Comparison of ENCODE assay signal across 8 mouse cellular contexts in the genomic region with DNA sequence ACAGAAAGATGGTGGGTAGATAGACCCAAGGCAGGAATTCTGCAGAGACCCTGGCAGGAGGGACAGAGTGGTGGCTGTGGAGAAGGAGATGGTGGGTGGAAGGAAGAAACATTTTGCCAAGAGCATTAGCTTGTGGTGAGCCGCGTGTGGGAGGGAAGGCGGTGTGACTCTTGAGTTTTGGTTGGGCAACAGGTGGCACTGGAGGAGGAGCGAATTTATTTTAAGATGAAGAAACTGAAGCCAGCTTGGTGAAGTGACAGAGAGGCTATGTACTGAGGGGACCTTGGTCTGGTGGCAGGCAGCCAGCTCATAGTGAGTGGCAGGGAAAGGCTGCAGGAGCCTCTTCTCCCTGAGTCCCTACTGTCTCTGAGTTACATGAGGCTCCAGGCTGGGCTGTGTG. TPM values are rescaled to one million over a fixed set of nuclear protein-coding genes. Genes with fewer than 3 reads are reported as not detected.
A peak's percentile ranks its signal among the peaks of the same experiment; 100 is the strongest.
DNase-seq lines count a peak whose midpoint lies in the region; ATAC-seq lines count a peak whose summit lies in the region.

No protein-coding gene starts in this region.

- no peak overlapping the region for H3K27ac ChIP-seq in liver, embryonic 12.5 days

- no peaks in the 10 kb centered on the region for H3K9me3 ChIP-seq in liver, embryonic 12.5 days (replicated peaks)

- 28% methylated on average over 4 of the region's 4 CpGs for WGBS in liver, embryonic 12.5 days (ENCODE audit: insufficient replicate concordance)

- no peaks in the 10 kb centered on the region for H3K36me3 ChIP-seq in liver, embryonic 12.5 days

- no peak for ATAC-seq in liver, embryonic 12.5 days
- no peak for ATAC-seq in inflammation-experienced regulatory T-cells, adult 6 months

- H3K4me1 ChIP-seq in liver, embryonic 12.5 days = peaks cover 18% of the 10 kb centered on the region

- intact Hi-C loops in gastrocnemius, postnatal 36 days (cut with DNase I) = no loop called here
- intact Hi-C loops in left cerebral cortex, postnatal 14 days (cut with DNase I) = no loop called here

- peak; percentile 69 for DNase-seq in testis, postnatal 10 days (ENCODE audit: low spot score)
- no peak for DNase-seq in testis, postnatal 14 days (ENCODE audit: low spot score)
- DNase-seq in gastrocnemius, postnatal 36 days = peak; percentile 53 to 64
- peak; percentile 60 to 83 for DNase-seq in left cerebral cortex, postnatal 14 days (ENCODE audit: low spot score in 2 of 2)
- peak; percentile 17 for DNase-seq in right cerebral cortex, postnatal 4 days
- no peak for DNase-seq in spleen, postnatal 36 days (ENCODE audit: low spot score in 2 of 2)

- no peak overlapping the region for H3K9ac ChIP-seq in liver, embryonic 12.5 days

- H3K4me2 ChIP-seq in liver, embryonic 12.5 days = no peak overlapping the region

- H3K27me3 ChIP-seq in liver, embryonic 12.5 days (replicated peaks) = peaks cover 33% of the 10 kb centered on the region; the same call in 1 of the 2 replicates

- no peak overlapping the region for H3K4me3 ChIP-seq in liver, embryonic 12.5 days

RNA-seq across cellular contexts. Expression of a gene that starts 11.1 kb away (rescaled TPM):
- total RNA-seq in gastrocnemius, postnatal 36 days (2021) = not detected
- under 1 TPM; 0.21 to 0.42 TPM for total RNA-seq in left cerebral cortex, postnatal 14 days (2021)
- polyA plus RNA-seq in liver, embryonic 12.5 days (2016; fragmentation: Nextera tagmentation; extraction: Ambion mirVana) = not detected in 2 replicates
- not detected for polyA plus RNA-seq in inflammation-experienced regulatory T-cells, adult 6 months (2017; shearing (Covaris generic))

RNA-seq across cellular contexts. Expression of a gene that starts 42.3 kb away (rescaled TPM):
- under 1 TPM; 0.57 to 0.69 TPM for total RNA-seq in gastrocnemius, postnatal 36 days (2021)
- total RNA-seq in left cerebral cortex, postnatal 14 days (2021) = 1 to 10 TPM in 1 of 2 experiments, under 1 TPM in 1; 0.62 to 1.4 TPM
- 2.6 and 2.8 TPM in 2 replicates for polyA plus RNA-seq in liver, embryonic 12.5 days (2016; fragmentation: Nextera tagmentation; extraction: Ambion mirVana)
- under 1 TPM; 0.08 to 0.11 (median 0.08) TPM for polyA plus RNA-seq in inflammation-experienced regulatory T-cells, adult 6 months (2017; shearing (Covaris generic))

Comparison
In these comparisons a context has a peak if more than half of its experiments do, and no peak if none do; other contexts are left out.
1. DNase-seq: peak in testis, postnatal 10 days (single experiment), gastrocnemius, postnatal 36 days (2 of 2), left cerebral cortex, postnatal 14 days (2 of 2) and right cerebral cortex, postnatal 4 days (single experiment); none in testis, postnatal 14 days (single experiment) and spleen, postnatal 36 days (0 of 2).